Mouse (Mus musculus): ENCODE results near the gene Rftn1.

Gene Rftn1

DNA sequence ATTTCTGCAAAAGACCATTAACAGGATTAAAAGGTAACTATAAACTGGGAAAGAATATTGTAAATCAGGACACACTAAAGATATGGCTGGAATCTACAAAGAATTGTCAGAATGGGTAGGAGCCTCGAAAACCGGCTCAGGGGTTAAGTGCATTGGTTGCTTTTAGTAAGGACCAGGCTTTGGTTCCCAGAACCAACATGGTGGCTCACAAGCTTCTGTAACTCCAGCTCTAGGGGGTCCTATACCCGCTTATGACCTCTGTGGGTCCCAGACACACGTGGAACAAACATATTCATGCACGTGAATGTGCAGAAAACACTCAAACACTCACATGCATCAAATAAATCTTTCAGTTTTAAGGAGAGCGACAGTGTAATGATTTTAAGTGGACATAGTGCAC is 215.5 kb downstream of the Rftn1 start:
- no peak for DNase-seq

DNA sequence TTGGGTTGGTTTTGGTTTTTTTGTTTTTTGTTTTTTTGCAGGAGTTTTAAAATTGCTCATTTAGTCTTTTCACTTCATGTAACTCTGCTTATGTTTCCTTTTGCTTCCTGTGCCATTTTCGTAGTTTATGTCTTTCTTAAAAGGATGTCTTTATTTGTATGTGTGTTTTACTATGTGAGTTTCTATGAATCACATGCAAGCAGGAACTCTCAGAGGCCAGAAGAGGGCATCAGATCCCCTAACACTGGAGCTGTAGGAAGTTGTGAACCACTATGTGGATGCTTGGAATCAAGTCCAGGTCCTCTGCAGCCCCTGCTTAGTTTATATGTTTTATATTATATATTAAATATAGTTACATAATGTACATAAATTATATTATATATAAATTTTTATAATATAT is 218.3 kb downstream of the Rftn1 start:
- no peak for DNase-seq

DNA sequence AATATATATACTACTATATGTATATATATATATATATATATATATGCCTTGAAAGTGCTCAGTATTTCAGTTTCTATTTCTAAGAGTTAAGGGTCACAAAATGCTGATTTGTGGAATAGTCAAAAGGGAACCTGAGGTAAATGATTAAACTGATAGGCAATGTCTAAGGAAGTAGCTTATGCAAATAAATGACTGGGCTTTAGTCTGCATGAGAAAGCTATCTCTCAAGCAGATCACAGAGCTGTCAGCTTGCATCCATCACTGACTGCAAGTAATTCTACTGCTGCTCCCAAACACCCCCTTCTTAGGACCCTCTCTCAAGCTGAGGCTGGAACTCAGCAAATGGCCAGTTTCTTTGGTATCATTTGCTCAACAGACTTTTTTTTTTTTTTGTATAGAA is 219.4 kb downstream of the Rftn1 start:
- DNase-seq = no peak

DNA sequence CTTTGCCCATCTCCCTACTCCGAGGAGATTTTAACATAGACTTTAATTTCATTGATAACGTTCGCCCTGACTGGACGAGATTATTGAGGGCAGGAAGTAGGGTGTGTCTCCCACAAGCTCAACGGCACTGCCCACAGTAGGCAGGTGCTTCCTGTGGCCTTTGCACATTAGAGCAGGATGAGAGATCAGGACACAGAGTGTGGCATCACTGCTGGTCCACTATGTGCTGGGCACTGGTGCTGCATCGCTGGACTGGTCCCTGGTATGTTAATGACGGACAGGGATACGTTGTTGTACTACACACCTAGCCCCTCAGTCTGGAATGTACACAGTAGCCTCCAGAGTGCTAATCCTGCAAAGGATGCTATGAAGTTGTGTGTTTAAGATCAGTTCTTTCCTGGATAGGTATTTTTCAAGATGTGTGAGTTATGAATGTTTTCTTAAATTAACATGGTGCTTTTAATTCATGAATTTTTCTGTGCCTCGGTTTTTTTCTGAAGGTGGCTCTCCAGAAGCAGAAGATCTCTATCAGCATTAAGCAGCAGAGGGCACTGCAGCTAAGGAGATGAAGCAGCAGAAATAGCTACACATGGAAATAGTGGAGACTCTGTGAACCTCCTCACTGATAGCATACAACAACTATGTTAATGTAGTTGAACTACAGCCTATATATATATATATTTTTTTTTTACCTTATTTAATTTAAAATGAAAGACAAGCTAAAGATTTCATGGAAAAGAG is 221.8 kb downstream of the Rftn1 start:
- peak; percentile 41 for DNase-seq

DNA sequence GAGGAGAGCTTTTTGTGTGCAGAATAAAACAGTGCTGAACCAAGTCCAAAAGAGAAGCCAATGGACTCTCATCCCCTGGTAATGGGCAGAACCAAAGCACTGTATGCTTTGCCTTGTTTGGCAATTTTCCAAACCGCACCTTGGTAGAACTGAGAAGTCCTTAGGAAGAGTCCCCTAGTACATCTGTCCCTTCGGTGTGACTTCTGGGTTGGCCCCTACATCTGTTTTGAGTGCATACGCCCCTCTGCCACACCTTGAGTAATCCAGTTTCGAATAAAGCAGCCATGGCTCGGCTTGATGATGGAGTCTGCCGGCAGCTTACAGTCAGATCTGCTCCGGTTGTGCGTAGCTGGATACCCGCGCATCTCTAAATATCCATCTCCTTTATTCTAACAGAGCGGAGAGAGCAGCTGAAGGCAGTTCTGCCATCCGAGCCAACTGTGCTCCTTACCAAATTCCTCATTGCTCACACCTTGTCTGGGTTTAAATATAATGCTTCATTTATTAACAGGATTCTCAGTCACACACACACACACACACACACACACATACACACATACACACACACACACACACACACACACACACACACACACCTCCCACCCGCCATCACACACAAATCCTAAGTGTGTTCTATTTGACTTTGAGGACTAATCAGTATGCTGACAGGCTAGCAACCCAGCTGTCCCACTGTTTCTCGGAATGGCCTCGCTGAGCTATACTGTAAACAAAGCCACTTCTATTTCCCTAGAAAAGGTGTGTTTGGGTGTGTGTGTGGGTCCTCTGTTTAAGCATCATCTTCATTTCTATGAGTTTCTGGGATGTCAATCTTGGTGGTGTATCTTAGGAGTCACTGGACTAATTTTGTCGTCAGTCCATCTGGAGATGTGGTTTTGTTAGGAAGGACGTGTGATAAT is 224.4 kb downstream of the Rftn1 start:
- DNase-seq = no peak

DNA sequence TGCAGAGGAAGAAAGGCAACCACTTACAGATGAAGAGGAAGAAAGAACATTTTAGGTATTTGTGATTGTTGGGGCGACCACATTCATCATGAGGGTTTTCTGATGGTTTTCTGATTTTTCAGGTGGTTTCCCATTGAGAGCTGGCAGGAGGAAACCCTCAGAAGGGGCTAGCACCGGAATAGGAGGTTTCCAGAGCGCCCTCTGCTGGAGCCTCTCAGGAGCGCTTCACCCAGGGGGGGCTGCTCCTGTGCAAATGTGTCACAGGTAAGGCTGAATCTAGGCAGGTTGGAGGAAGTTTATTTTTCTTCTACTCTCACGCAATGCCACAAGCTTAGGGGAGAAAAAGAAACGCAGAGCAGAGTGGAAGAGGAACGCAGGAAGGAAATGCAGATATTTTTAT is 225.4 kb downstream of the Rftn1 start:
- DNase-seq = no peak

DNA sequence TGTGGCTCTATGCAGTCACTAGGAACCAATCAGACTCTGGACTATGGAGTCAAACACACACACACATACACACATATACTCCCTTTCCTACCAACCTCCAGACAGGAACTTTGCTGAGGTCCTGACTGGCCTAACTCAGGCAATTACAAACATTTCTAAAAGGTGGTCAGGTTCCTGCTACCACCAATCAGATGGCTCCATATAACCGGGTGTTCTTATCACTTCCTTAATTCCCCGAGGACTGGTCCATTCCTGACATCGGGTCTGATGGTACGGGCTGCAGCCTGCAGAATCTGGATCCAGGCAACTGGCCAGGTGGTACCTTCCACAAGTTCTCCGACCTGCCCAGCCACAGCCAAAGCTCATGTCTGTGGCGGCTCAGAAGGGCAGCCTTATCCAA is 226.0 kb downstream of the Rftn1 start:
- DNase-seq = no peak

DNA sequence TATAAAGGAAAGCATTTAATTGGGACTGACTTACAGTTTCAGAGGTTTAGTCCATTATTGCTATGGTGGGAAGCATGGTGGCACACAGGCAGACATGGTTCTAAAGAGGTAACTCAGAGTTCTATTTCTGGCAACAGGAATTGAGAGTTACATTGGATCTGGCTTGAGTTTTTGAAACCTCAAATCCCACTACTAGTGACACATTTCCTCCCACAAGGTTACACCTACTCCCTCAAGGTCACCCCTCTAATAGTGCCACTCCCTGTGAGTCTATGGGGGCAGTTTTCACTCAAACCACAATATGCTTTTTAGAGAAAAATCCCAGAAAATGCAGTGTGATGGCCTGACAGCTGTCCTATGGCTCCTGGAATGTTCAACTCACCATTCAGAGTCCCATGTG is 231.5 kb downstream of the Rftn1 start:
- no peak for DNase-seq

DNA sequence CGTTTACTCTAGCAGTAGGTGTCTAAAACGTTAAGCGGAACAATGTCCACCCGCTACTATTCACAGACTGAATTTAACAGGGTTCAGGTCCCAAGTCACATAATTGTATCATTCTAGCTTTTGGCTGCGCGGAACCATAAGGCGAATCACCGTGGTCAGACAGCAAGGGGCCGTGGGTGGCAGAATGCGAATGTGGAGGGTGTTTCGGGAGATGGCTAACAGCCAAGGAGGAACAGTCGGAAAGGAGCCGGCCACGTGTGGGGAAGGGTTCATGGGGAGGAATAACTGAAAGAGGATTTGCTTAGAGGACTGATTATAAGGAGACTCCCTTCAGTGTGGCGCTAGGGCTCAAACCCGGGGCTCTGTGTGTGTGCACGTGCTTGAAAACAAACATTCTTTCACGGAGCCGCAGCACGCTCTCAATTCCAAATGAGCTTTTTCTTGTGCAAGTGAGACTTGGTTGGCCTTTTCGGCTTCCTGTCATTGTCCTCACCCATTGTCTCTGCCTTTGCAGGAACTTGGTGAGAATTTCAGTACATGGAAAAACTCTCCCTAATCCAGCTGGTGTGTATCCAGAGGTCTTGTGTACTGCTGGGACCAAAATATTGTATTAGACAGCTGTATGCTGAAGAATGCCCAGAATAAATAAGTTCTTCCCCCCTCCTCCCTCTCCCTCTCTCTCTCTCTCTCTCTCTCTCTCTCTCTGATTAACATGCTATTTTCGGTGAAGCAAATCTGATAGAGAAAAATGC is 238.4 kb downstream of the Rftn1 start:
- DNase-seq = no peak

DNA sequence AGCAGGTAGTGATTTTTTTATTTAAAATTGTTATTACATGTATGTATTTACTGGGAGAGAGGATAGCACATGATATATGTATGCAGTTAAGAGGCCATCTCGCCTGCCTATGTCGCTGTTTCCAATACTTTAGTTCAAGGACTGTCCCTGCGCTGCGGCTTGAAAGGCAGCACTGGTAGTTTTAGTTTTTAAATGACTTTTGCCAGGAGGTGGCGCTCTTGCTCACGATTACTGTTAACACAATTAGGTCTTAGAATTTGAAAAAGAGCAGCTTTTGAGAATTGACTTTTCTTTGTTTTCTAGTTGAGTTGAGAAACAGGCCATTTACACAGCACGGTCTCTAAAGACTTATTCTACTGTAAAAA is 239.0 kb downstream of the Rftn1 start:
- peak; percentile 70 for DNase-seq

DNA sequence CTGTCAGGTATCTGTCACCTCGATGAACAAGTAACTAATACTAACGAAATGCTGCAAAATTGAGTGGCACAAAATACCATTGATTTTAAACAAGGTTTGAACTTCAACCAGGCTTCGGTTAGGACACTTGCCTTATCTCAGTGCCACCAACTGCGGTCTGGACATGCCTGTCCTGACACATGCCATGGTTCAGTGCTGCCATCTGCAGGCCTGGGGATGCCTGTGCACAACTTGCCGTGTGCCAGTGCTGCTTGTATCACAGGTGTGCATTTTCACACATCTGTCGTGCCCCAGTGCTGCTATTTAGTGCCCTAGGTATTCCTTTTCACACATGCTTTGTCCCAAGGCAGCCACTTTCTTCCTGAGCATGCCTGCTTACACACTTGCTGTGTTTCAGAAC is 247.8 kb downstream of the Rftn1 start:
- no peak for DNase-seq
